Mouse (Mus musculus): Measurements from ENCODE around the gene Raly. TPM values are rescaled to one million over a fixed set of nuclear protein-coding genes. Genes with fewer than 3 reads are reported as not detected.
"Not testable (repeated sequence)": the region's sequence is repeated elsewhere in the genome, so short reads cannot be mapped to it uniquely, and the experiment has no call there.

Raly gene
- polyA plus RNA-seq, 1 experiment: 198 TPM

DNA sequence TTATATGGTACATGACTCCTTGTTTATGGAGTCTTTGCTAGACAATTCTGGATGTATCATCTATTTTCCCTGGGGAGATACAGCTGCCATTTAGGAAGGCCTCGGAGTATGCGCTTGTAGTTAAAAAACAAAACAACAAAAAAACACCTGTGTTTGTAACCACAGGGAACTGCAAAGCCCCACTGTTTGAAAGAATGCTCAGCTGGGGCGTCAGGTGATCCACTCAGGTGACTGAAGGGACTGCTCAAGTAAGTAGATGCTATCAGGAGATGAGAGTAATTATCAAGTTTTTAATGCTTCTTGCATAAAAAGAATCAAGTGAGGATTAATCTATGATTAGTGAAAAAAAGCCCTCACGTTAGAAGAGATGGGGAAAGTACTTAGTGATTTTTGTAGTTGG is 102.7 kb downstream of the Raly start:
- Histone ChIP-seq H3K4me1 (ENCODE audit: control insufficient read depth, insufficient read depth, low read length) (peaks cover 3% of the 10 kb centered on the region; the same call in 1 of the 2 replicates), H3K4me3 (replicated peaks; ENCODE audit: insufficient read depth, low read depth, low read length) (no peak overlapping the region), H3K27me3 (ENCODE audit: control insufficient read depth, insufficient read depth, low read length) (no peaks in the 10 kb centered on the region), H3K27ac (ENCODE audit: insufficient read depth, low read length) (no peak overlapping the region)
- TF ChIP-seq POLR2A (IDR thresholded peaks at IDR 0.05; ENCODE audit: borderline replicate concordance, insufficient read depth, low read length) (no peak), CTCF (IDR thresholded peaks at IDR 0.05; ENCODE audit: borderline replicate concordance, insufficient read depth, low read depth, low read length) (no peak)
- DNase-seq: no peak
- 70% methylated on average over 4 of the region's 4 CpGs for WGBS

DNA sequence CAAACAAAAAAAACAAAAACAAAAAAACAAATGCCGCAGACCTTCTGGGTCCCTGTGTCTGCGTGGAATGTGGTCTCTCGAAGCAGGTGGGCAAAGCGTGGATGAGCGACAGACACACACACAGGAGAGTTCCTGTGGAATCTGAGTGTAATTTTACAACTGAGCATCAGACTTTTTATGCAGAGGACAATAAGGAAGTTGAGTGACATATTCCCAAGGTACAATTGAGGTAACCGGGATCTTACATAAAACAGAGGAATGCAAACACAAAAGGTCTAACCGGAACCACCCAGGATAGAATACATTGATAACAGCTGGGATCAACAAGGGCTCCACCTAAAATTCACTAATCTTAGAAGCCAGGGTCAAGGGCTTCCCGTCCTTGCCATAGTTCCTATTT is 108.1 kb downstream of the Raly start:
- not testable (repeated sequence) for H3K27me3 ChIP-seq (ENCODE audit: control insufficient read depth, insufficient read depth, low read length); H3K27ac ChIP-seq (ENCODE audit: insufficient read depth, low read length); DNase-seq; H3K4me3 ChIP-seq (replicated peaks; ENCODE audit: insufficient read depth, low read depth, low read length); H3K4me1 ChIP-seq (ENCODE audit: control insufficient read depth, insufficient read depth, low read length)
- 91% methylated on average over 8 of the region's 8 CpGs for WGBS

DNA sequence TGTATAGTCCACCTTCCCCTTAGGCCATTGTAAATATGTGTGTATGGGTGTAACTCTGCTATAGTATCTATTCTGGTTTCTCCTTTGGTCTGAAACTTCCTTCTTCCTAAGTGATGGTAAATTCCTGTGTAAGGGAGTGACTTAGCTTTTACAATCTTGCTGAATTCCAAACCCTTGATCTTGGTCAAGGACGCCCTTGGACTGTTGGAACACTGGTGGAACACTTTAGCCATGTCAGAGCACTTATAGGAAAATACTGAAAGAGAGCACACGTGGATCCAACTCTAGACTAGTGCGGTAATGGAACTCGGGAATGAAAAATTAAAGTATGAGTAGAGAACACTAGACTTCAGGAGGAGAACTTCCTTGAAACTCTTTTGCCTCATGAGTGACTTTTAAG is 108.5 kb downstream of the Raly start:
- H3K27ac ChIP-seq (ENCODE audit: insufficient read depth, low read length); H3K27me3 ChIP-seq (ENCODE audit: control insufficient read depth, insufficient read depth, low read length); H3K4me3 ChIP-seq (replicated peaks; ENCODE audit: insufficient read depth, low read depth, low read length); DNase-seq; H3K4me1 ChIP-seq (ENCODE audit: control insufficient read depth, insufficient read depth, low read length): not testable (repeated sequence)
- 80% methylated on average over 4 of the region's 4 CpGs for WGBS

DNA sequence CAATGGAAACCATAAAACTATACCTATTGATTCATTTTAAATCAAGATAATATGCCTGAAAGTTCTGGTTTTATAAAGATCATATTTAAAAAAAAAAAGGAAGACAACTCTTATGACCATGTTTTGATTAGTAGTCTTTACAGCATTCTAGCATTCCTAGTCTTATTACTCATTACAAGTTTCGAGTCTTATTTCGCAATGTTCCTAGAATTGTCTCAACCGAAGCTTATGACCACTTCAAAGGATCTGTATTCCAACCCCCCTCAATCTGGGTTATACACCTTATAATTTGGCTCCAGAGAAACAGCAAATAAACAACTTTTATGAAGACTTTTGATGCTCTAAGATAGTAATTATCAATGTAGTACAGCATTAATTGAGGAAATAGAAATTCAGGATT is 111.2 kb downstream of the Raly start:
- Histone ChIP-seq H3K27ac (ENCODE audit: insufficient read depth, low read length) (no peak overlapping the region), H3K4me1 (ENCODE audit: control insufficient read depth, insufficient read depth, low read length) (no peaks in the 10 kb centered on the region), H3K4me3 (replicated peaks; ENCODE audit: insufficient read depth, low read depth, low read length) (no peak overlapping the region), H3K27me3 (ENCODE audit: control insufficient read depth, insufficient read depth, low read length) (no peaks in the 10 kb centered on the region)
- WGBS: 91% methylated on average over 3 of the region's 3 CpGs
- TF ChIP-seq CTCF (IDR thresholded peaks at IDR 0.05; ENCODE audit: borderline replicate concordance, insufficient read depth, low read depth, low read length) (no peak), POLR2A (IDR thresholded peaks at IDR 0.05; ENCODE audit: borderline replicate concordance, insufficient read depth, low read length) (no peak)
- DNase-seq: no peak

DNA sequence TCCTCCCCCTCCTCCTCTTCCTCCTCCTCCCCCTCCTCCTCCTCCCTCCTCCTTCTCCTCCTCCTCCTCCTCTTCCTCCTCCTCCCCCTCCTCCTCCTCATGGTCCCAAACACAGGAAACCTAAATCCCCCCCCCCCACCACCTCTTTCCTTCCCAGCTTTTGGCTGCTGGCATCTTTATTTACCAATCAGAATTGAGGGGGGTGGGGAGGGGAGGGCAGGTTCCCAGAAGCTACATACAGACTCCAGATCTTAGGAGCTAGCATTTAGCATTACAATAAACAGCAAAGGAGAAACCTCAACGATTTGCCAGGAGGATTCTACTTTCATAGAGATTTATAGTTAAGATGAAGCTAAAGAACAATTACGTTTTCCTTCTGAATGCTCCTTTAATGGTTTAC is 114.9 kb downstream of the Raly start:
- WGBS: 55% methylated on average over 2 of the region's 2 CpGs
- H3K4me1 ChIP-seq (ENCODE audit: control insufficient read depth, insufficient read depth, low read length): no peaks in the 10 kb centered on the region
- H3K27ac ChIP-seq (ENCODE audit: insufficient read depth, low read length): no peak overlapping the region
- H3K4me3 ChIP-seq (replicated peaks; ENCODE audit: insufficient read depth, low read depth, low read length): no peak overlapping the region
- no peak for TF ChIP-seq CTCF (IDR thresholded peaks at IDR 0.05; ENCODE audit: borderline replicate concordance, insufficient read depth, low read depth, low read length)
- no peak for TF ChIP-seq POLR2A (IDR thresholded peaks at IDR 0.05; ENCODE audit: borderline replicate concordance, insufficient read depth, low read length)
- DNase-seq: no peak
- H3K27me3 ChIP-seq (ENCODE audit: control insufficient read depth, insufficient read depth, low read length): no peaks in the 10 kb centered on the region

DNA sequence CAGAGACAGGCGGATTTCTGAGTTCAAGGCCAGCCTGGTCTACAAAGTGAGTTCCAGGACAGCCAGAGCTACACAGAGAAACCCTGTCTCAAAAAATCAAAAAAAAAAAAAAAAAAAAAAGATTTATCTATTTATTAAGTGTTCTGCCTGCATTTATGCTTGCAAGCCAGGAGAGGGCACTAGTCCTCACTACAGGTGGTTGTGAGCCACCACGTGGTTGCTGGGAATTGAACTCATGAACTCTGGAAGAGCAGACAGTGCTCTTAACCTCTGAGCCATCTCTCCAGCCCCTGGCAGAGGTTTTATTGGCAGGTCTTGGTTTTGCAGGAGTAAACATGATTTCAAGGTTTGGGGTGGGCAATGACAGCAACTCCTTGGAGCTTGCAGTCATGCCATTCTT is 117.3 kb downstream of the Raly start:
- H3K27me3 ChIP-seq (ENCODE audit: control insufficient read depth, insufficient read depth, low read length); H3K4me1 ChIP-seq (ENCODE audit: control insufficient read depth, insufficient read depth, low read length); H3K27ac ChIP-seq (ENCODE audit: insufficient read depth, low read length); DNase-seq; H3K4me3 ChIP-seq (replicated peaks; ENCODE audit: insufficient read depth, low read depth, low read length): not testable (repeated sequence)
- 42% methylated on average over 2 of the region's 2 CpGs for WGBS

DNA sequence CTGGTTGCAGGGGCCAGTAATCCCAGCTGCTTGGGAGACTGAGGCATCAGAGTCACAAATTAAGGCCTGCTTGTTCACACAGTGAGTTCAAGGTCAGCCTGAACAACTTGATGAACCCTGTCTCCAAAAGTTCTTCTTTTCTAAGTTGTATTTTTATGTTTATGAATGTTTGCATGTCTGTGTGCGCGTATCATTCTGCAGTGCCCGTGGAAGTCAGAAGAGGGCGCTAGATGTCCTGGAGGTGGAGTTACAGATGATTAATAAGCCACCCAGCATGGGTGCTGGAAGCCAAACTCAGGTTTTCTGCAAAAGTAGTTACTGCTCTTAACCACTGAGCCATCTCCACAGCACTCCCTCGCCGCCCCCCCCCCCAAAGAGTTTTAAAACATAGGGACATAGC is 118.9 kb downstream of the Raly start:
- Histone ChIP-seq H3K27ac (ENCODE audit: insufficient read depth, low read length) (no peak overlapping the region), H3K27me3 (ENCODE audit: control insufficient read depth, insufficient read depth, low read length) (no peaks in the 10 kb centered on the region), H3K4me3 (replicated peaks; ENCODE audit: insufficient read depth, low read depth, low read length) (no peak overlapping the region), H3K4me1 (ENCODE audit: control insufficient read depth, insufficient read depth, low read length) (no peaks in the 10 kb centered on the region)
- 82% methylated on average over 6 of the region's 6 CpGs for WGBS
- TF ChIP-seq CTCF (IDR thresholded peaks at IDR 0.05; ENCODE audit: borderline replicate concordance, insufficient read depth, low read depth, low read length) (no peak), POLR2A (IDR thresholded peaks at IDR 0.05; ENCODE audit: borderline replicate concordance, insufficient read depth, low read length) (no peak)
- DNase-seq: no peak

DNA sequence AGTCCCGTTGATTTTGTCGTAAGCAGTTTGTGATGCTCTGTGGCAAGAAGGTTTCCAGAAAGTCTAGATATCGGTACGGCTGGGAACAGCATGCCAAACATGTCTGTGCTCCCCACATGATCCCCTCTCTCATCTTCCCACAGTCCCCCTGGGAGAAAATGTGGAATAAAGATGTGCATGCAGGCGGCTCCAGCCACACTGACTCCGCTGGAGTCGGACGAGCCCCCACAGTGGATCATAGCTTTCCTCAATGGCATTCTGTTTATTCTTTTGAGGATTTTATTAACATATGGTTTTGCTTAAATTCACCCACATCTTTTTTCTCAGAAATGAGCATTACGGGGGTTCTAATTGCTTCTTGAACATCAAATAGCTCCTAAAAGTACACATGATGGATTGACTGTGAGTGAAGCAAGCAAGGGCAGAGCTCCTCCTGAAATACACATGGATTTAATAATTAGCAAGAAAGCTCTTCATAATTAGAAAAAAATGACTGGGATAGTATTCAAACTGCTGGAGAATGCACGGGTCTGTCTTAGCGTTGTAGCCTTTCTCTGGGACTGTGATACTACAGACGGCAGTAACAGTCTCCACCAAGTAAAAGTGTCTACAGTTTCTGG is 125.1 kb downstream of the Raly start:
- no peak for TF ChIP-seq CTCF (IDR thresholded peaks at IDR 0.05; ENCODE audit: borderline replicate concordance, insufficient read depth, low read depth, low read length)
- no peak for TF ChIP-seq POLR2A (IDR thresholded peaks at IDR 0.05; ENCODE audit: borderline replicate concordance, insufficient read depth, low read length)
- 75% methylated on average over 12 of the region's 12 CpGs for WGBS

DNA sequence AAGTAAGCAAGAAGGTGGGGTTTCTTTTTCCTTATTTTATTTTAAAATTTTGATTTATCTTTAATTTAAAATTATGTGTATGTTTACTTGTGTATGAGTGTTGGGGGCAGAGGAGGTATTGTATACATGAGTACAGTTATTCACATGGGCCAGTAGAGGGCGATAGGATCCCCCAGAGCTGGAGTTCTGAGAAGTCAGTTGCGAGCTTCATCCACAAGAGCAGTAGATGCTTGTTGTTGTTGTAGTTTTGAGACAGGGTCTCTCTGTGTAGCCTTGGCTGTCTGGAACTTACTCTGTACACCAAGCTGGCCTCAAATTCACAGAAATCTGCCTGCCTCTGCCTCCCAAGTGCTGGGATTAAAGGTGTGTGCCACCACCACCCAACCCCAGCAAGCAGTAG is 125.7 kb downstream of the Raly start:
- Histone ChIP-seq H3K4me1 (ENCODE audit: control insufficient read depth, insufficient read depth, low read length) (no peaks in the 10 kb centered on the region), H3K27me3 (ENCODE audit: control insufficient read depth, insufficient read depth, low read length) (no peaks in the 10 kb centered on the region), H3K4me3 (replicated peaks; ENCODE audit: insufficient read depth, low read depth, low read length) (no peak overlapping the region), H3K27ac (ENCODE audit: insufficient read depth, low read length) (no peak overlapping the region)
- no peak for DNase-seq
- no peak for TF ChIP-seq POLR2A (IDR thresholded peaks at IDR 0.05; ENCODE audit: borderline replicate concordance, insufficient read depth, low read length)
- peak; percentile 22; the same call in 1 of the 2 replicates for TF ChIP-seq CTCF (IDR thresholded peaks at IDR 0.05; ENCODE audit: borderline replicate concordance, insufficient read depth, low read depth, low read length)
- 20% methylated on average over 2 of the region's 2 CpGs for WGBS

More for the DNA sequence above, 125.1 kb downstream of the Raly start:
- H3K4me3 ChIP-seq (replicated peaks; ENCODE audit: insufficient read depth, low read depth, low read length): no peak overlapping the region
- H3K27me3 ChIP-seq (ENCODE audit: control insufficient read depth, insufficient read depth, low read length): no peaks in the 10 kb centered on the region
- H3K4me1 ChIP-seq (ENCODE audit: control insufficient read depth, insufficient read depth, low read length): no peaks in the 10 kb centered on the region
- H3K27ac ChIP-seq (ENCODE audit: insufficient read depth, low read length): no peak overlapping the region
- no peak for DNase-seq

Other genes starting within 250 kb of the Raly start
- 1.1 and 1.4 TPM in 2 replicates for gene 1700003F12Rik, start 244.0 kb upstream of the Raly start, polyA plus RNA-seq (2012; rRNA removed)
- gene Actl10, start 239.3 kb upstream of the Raly start, polyA plus RNA-seq (2012; rRNA removed): 0.07 and 0.10 TPM in 2 replicates
- 64.1 and 77.2 TPM in 2 replicates for gene Necab3, start 232.2 kb upstream of the Raly start, polyA plus RNA-seq (2012; rRNA removed)
- 4.1 and 5.0 TPM in 2 replicates for gene E2f1, start 221.2 kb upstream of the Raly start, polyA plus RNA-seq (2012; rRNA removed)
- gene Pxmp4, start 187.4 kb upstream of the Raly start, polyA plus RNA-seq (2012; rRNA removed): 14.8 and 14.9 TPM in 2 replicates
- gene Zfp341, start 177.8 kb upstream of the Raly start, polyA plus RNA-seq (2012; rRNA removed): 11.5 and 13.3 TPM in 2 replicates
- gene 4930519P11Rik, start 177.7 kb upstream of the Raly start, polyA plus RNA-seq (2012; rRNA removed): not detected in 2 replicates
- gene Chmp4b, start 139.4 kb upstream of the Raly start, polyA plus RNA-seq (2012; rRNA removed): 307 and 356 TPM in 2 replicates
- not detected in 2 replicates for gene Gm14214, start 21.1 kb upstream of the Raly start, polyA plus RNA-seq (2012; rRNA removed)
- gene a, start 306 bp downstream of the Raly start, polyA plus RNA-seq (2012; rRNA removed): 0.28 TPM in 1 of 2 replicates, not detected in the other
- gene Eif2s2, start 101.8 kb downstream of the Raly start, polyA plus RNA-seq (2012; rRNA removed): 46.1 and 50.2 TPM in 2 replicates
- 0.03 TPM in 1 of 2 replicates, not detected in the other for gene Gm14226, start 227.2 kb downstream of the Raly start, polyA plus RNA-seq (2012; rRNA removed)